Mouse (Mus musculus) induced T-regulatory cell, adult 2 months (primary cell): Measurements from ENCODE around the gene Lix1.

Source experiments
- DNase-seq: peaks from one replicate; pipeline ENCODE4 v3.0.0-alpha.2; 2012; ENCODE audit warnings: low read depth

Gene Lix1

GRCm38 (mm10) chr17:17402222-17403004, at the start of gene Lix1:
Lix1 (plus strand) TSS chr17:17402672.
- peak; percentile 25 for DNase-seq

- no peak for DNase-seq
Observed at GRCm38 (mm10) chr17:17373550-17373917, 28.9 kb upstream of the Lix1 start.

GRCm38 (mm10) chr17:17373918-17374910, 28.3 kb upstream of the Lix1 start, which contains the start of gene Riok2:
Riok2 (plus strand) TSS chr17:17374309.
- peak; percentile 100 for DNase-seq

GRCm38 (mm10) chr17:17375581-17375980, 26.9 kb upstream of the Lix1 start:
- DNase-seq, result no peak

GRCm38 (mm10) chr17:17383703-17384102, 18.8 kb upstream of the Lix1 start:
- no peak for DNase-seq

- DNase-seq, result no peak
Observed at GRCm38 (mm10) chr17:17384502-17384901, 18.0 kb upstream of the Lix1 start.

- no peak for DNase-seq
Observed at GRCm38 (mm10) chr17:17386117-17386516, 16.4 kb upstream of the Lix1 start.

GRCm38 (mm10) chr17:17391823-17392222, 10.6 kb upstream of the Lix1 start:
- DNase-seq, result no peak

- DNase-seq, result peak; percentile 49
Observed at GRCm38 (mm10) chr17:17392863-17393262, 9.6 kb upstream of the Lix1 start.

GRCm38 (mm10) chr17:17393300-17393699, 9.2 kb upstream of the Lix1 start:
- DNase-seq, result no peak

GRCm38 (mm10) chr17:17394336-17394735, 8.1 kb upstream of the Lix1 start:
- DNase-seq, result peak; percentile 87

GRCm38 (mm10) chr17:17396869-17397268, 5.6 kb upstream of the Lix1 start:
- no peak for DNase-seq

- peak; percentile 14 for DNase-seq
Observed at GRCm38 (mm10) chr17:17398664-17399063, 3.8 kb upstream of the Lix1 start.

- no peak for DNase-seq
Observed at GRCm38 (mm10) chr17:17403038-17403437, 566 bp downstream of the Lix1 start.

- no peak for DNase-seq
Observed at GRCm38 (mm10) chr17:17403578-17404112, 1.2 kb downstream of the Lix1 start.

GRCm38 (mm10) chr17:17404811-17405544, 2.5 kb downstream of the Lix1 start:
- DNase-seq, result no peak

- no peak for DNase-seq
Observed at GRCm38 (mm10) chr17:17405606-17406005, 3.1 kb downstream of the Lix1 start.

GRCm38 (mm10) chr17:17408137-17408536, 5.7 kb downstream of the Lix1 start:
- DNase-seq, result no peak

GRCm38 (mm10) chr17:17408720-17409478, 6.4 kb downstream of the Lix1 start:
- no peak for DNase-seq

GRCm38 (mm10) chr17:17409601-17410000, 7.1 kb downstream of the Lix1 start:
- no peak for DNase-seq

GRCm38 (mm10) chr17:17411443-17411842, 9.0 kb downstream of the Lix1 start:
- no peak for DNase-seq
